Mouse (Mus musculus): ENCODE measurements around the gene Suco. TPM values are rescaled to one million over a fixed set of nuclear protein-coding genes. Genes with fewer than 3 reads are reported as not detected.

Gene Suco
- total and polyA plus RNA-seq, 3 experiments: 2.0 to 90.6 (median 58.9) TPM

DNA sequence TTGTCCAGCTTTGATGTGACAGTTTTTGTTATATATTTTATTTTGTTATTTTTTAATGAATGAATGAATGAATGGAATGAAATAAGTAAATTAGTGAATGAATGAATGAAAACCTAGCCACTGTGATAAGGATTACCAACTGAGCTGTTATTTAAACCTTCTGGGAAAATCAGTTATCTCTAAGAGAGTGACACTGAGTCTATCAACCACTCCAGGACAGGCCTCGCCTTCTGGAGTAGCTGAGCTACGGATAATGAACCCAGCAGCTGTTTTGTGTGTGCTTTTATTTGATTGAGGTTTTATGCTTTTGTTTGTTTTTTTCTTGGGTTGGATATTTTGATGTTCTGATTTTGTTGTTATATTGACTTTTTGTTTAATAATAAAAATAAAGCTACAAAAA lies 105.2 kb downstream of the Suco start:
- Histone ChIP-seq H3K4me1 (ENCODE audit: insufficient read depth, low read depth, low read length) (peaks cover 41% of the 10 kb centered on the region), H3K4me3 (ENCODE audit: low read depth, low read length) (no peak overlapping the region), H3K9me3 (replicated peaks) (no peaks in the 10 kb centered on the region), H3K27me3 (ENCODE audit: insufficient read depth, low read length) (no peaks in the 10 kb centered on the region), H3K36me3 (replicated peaks) (no peaks in the 10 kb centered on the region)
- ATAC-seq (ENCODE audit: extremely low read depth, insufficient number of reproducible peaks, low FRiP score, poor library complexity, severe bottlenecking) (no peak), DNase-seq (ENCODE audit: low spot score) (no peak)
- no peak for TF ChIP-seq POLR2AphosphoS5 (IDR thresholded peaks at IDR 0.05; ENCODE audit: insufficient replicate concordance, low read depth, low read length)
- no peak for TF ChIP-seq TAL1 (conservative IDR thresholded peaks at IDR 0.05; ENCODE audit: low read depth, low read length)
- TF ChIP-seq CTCF (IDR thresholded peaks at IDR 0.05; ENCODE audit: low read depth, low read length): no peak
- no peak for TF ChIP-seq GATA1 (IDR thresholded peaks at IDR 0.05; ENCODE audit: borderline replicate concordance, low read length)
- no peak for TF ChIP-seq GATA2 (IDR thresholded peaks at IDR 0.05; ENCODE audit: borderline replicate concordance, low read depth, low read length)

DNA sequence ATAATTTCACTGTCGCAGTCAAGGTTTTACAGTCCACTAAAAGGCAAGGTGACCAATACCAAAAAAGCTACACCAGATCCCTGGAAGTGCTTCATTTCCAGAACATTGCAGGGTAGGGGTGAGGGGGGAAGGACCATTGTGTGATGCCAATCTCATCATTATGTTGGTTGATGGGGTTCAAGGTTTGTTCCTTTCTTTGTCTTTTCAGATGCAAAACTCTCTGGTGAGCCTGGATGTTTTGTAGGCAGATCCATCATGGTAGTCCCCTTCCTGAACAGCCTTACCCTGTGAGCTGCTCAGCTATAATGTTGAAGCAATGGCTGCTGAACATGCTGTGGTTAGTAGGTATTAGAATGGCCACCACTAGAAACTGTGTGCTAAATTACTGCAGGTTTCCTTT lies 107.2 kb downstream of the Suco start:
- DNase-seq (ENCODE audit: low spot score): no peak
- Histone ChIP-seq H3K36me3 (replicated peaks) (no peaks in the 10 kb centered on the region), H3K4me3 (ENCODE audit: low read depth, low read length) (no peak overlapping the region), H3K9me3 (replicated peaks) (no peaks in the 10 kb centered on the region), H3K27me3 (ENCODE audit: insufficient read depth, low read length) (no peaks in the 10 kb centered on the region), H3K4me1 (ENCODE audit: insufficient read depth, low read depth, low read length) (peaks cover 48% of the 10 kb centered on the region)
- no peak for ATAC-seq (ENCODE audit: extremely low read depth, insufficient number of reproducible peaks, low FRiP score, poor library complexity, severe bottlenecking)
- TF ChIP-seq CTCF (IDR thresholded peaks at IDR 0.05; ENCODE audit: low read depth, low read length): no peak
- TF ChIP-seq GATA2 (IDR thresholded peaks at IDR 0.05; ENCODE audit: borderline replicate concordance, low read depth, low read length): no peak
- TF ChIP-seq GATA1 (IDR thresholded peaks at IDR 0.05; ENCODE audit: borderline replicate concordance, low read length): no peak
- TF ChIP-seq POLR2AphosphoS5 (IDR thresholded peaks at IDR 0.05; ENCODE audit: insufficient replicate concordance, low read depth, low read length): no peak
- no peak for TF ChIP-seq TAL1 (conservative IDR thresholded peaks at IDR 0.05; ENCODE audit: low read depth, low read length)

DNA sequence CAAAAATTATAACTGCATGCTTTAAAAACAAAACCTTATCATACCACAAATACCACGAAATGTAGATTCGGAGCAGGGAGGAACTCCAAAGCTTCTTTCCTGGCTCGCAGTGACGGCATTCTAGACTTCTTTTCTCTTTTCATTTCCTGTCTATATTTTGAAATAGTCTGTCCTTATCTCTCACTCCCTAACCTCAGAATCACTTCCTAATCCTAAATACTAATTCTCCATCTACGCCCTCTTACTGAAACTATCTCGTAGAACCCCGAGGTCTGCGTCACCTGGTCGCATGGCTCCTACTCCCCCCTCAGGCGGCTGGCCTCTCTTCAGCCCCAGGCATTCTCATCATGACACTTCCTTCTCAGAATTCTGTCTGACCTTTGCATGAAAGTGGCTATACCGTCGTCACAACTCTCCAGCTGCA lies 109.4 kb downstream of the Suco start:
- no peaks in the 10 kb centered on the region for H3K9me3 ChIP-seq (replicated peaks)
- ATAC-seq (ENCODE audit: extremely low read depth, insufficient number of reproducible peaks, low FRiP score, poor library complexity, severe bottlenecking) (peak; percentile 76), DNase-seq (ENCODE audit: low spot score) (peak; percentile 56)
- TF ChIP-seq GATA1 (IDR thresholded peaks at IDR 0.05; ENCODE audit: borderline replicate concordance, low read length) (no peak), CTCF (IDR thresholded peaks at IDR 0.05; ENCODE audit: low read depth, low read length) (no peak), GATA2 (IDR thresholded peaks at IDR 0.05; ENCODE audit: borderline replicate concordance, low read depth, low read length) (no peak), TAL1 (conservative IDR thresholded peaks at IDR 0.05; ENCODE audit: low read depth, low read length) (no peak), POLR2AphosphoS5 (IDR thresholded peaks at IDR 0.05; ENCODE audit: insufficient replicate concordance, low read depth, low read length) (no peak)
- H3K27me3 ChIP-seq (ENCODE audit: insufficient read depth, low read length): no peaks in the 10 kb centered on the region
- H3K4me3 ChIP-seq (ENCODE audit: low read depth, low read length): peak overlapping the region; percentile 59; the same call in 1 of the 2 replicates
- H3K36me3 ChIP-seq (replicated peaks): no peaks in the 10 kb centered on the region
- peaks cover 51% of the 10 kb centered on the region for H3K4me1 ChIP-seq (ENCODE audit: insufficient read depth, low read depth, low read length)

DNA sequence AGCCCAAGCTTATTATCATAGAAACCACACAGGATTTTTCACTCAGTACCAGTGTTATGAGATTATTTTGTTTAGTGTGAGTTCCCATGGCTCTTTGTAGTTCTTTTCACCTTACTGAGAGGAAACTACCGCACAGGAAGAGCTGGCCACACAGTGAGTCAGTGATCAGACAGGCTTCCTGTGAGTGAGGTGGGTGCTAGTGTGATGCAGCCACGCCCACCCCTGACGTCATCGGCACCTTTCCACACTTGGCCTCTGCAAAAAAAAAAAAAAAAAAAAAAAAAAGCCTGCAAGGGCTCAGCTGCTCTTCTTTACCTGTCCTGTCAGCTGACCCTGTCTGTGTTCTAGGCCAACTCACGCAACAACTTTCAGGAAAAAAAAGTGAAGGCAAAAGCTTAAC lies 109.8 kb downstream of the Suco start:
- peak; percentile 63 for DNase-seq (ENCODE audit: low spot score)
- Histone ChIP-seq H3K4me3 (ENCODE audit: low read depth, low read length) (peak overlapping the region; percentile 59; the same call in 1 of the 2 replicates), H3K27me3 (ENCODE audit: insufficient read depth, low read length) (no peaks in the 10 kb centered on the region), H3K36me3 (replicated peaks) (no peaks in the 10 kb centered on the region), H3K9me3 (replicated peaks) (no peaks in the 10 kb centered on the region), H3K4me1 (ENCODE audit: insufficient read depth, low read depth, low read length) (peaks cover 48% of the 10 kb centered on the region)
- TF ChIP-seq GATA1 (IDR thresholded peaks at IDR 0.05; ENCODE audit: borderline replicate concordance, low read length): no peak
- TF ChIP-seq CTCF (IDR thresholded peaks at IDR 0.05; ENCODE audit: low read depth, low read length): no peak
- no peak for TF ChIP-seq POLR2AphosphoS5 (IDR thresholded peaks at IDR 0.05; ENCODE audit: insufficient replicate concordance, low read depth, low read length)
- TF ChIP-seq GATA2 (IDR thresholded peaks at IDR 0.05; ENCODE audit: borderline replicate concordance, low read depth, low read length): no peak
- no peak for TF ChIP-seq TAL1 (conservative IDR thresholded peaks at IDR 0.05; ENCODE audit: low read depth, low read length)
- peak; percentile 92 for ATAC-seq (ENCODE audit: extremely low read depth, insufficient number of reproducible peaks, low FRiP score, poor library complexity, severe bottlenecking)

Other genes starting within 250 kb of the Suco start
- not detected in 2 replicates for gene Fasl, start 88.2 kb downstream of the Suco start, total RNA-seq (2014; fragmentation: Nextera tagmentation)
- 0.05 and 0.17 TPM in 2 replicates for gene Fasl, start 88.2 kb downstream of the Suco start, total RNA-seq (2017)
- not detected in 2 replicates for gene Fasl, start 88.2 kb downstream of the Suco start, polyA plus RNA-seq (2012)
- gene Pigc, start 92.5 kb upstream of the Suco start, total RNA-seq (2014; fragmentation: Nextera tagmentation): 14.6 and 17.7 TPM in 2 replicates
- gene Pigc, start 92.5 kb upstream of the Suco start, total RNA-seq (2017): 25.1 and 26.1 TPM in 2 replicates
- gene Pigc, start 92.5 kb upstream of the Suco start, polyA plus RNA-seq (2012): 0.75 and 0.93 TPM in 2 replicates
- 2.8 TPM in 1 of 2 replicates, not detected in the other for gene 4930558K02Rik, start 103.0 kb upstream of the Suco start, total RNA-seq (2014; fragmentation: Nextera tagmentation)
- not detected in 2 replicates for gene 4930558K02Rik, start 103.0 kb upstream of the Suco start, total RNA-seq (2017)
- gene 4930558K02Rik, start 103.0 kb upstream of the Suco start, polyA plus RNA-seq (2012): not detected in 2 replicates